Mouse (Mus musculus) midbrain, embryonic 16.5 days (tissue): ENCODE results near the gene Abcc12. TPM values are rescaled to one million over a fixed set of nuclear protein-coding genes. Genes with fewer than 3 reads are reported as not detected.

Experiments
- ATAC-seq: fragments of 200-750 bp; cut with Nextera tagmentation; 2 replicates; pipeline ENCODE4 v1.8.0; 2017; ENCODE audit warnings: moderate TSS enrichment
- H3K27ac ChIP-seq: fragments of 300-500 bp; sonication (generic); 2 replicates; pipeline ENCODE4 v1.5.1; 2014; ENCODE audit warnings: mild to moderate bottlenecking, low read length, mixed read lengths
- H3K27me3 ChIP-seq: fragments of 300-500 bp; sonication (generic); 2 replicates; pipeline ENCODE4 v1.6.1; 2014; ENCODE audit warnings: low read depth, low read length, mixed read lengths; ENCODE audit not compliant: control insufficient read depth, insufficient read depth
- H3K36me3 ChIP-seq: fragments of 300-500 bp; sonication (generic); 2 replicates; pipeline ENCODE4 v1.6.1; 2014; ENCODE audit warnings: mild to moderate bottlenecking, low read length, moderate library complexity, mixed read lengths; ENCODE audit not compliant: control insufficient read depth, insufficient read depth
- H3K4me1 ChIP-seq: fragments of 300-500 bp; sonication (generic); 2 replicates; pipeline ENCODE4 v1.6.1; 2014; ENCODE audit warnings: mild to moderate bottlenecking, low read length, mixed read lengths; ENCODE audit not compliant: control insufficient read depth, insufficient read depth
- H3K4me2 ChIP-seq: fragments of 300-500 bp; sonication (generic); 2 replicates; pipeline ENCODE4 v1.6.1; 2014; ENCODE audit warnings: mild to moderate bottlenecking, low read length, mixed read lengths
- H3K4me3 ChIP-seq: fragments of 300-500 bp; sonication (generic); 2 replicates; pipeline ENCODE4 v1.5.1; 2014; ENCODE audit warnings: low read depth, mild to moderate bottlenecking, low read length, moderate library complexity, mixed read lengths
- H3K9ac ChIP-seq: fragments of 300-500 bp; sonication (generic); 2 replicates; pipeline ENCODE4 v1.6.1; 2014; ENCODE audit warnings: low read depth, low read length, mixed read lengths
- H3K9me3 ChIP-seq: fragments of 300-500 bp; sonication (generic); replicated peaks from 2 replicates; pipeline ENCODE4 v1.6.1; 2014; ENCODE audit warnings: mild to moderate bottlenecking, low read length, mixed read lengths; ENCODE audit not compliant: control insufficient read depth, poor library complexity, severe bottlenecking
- WGBS: fragments of 180-500 bp; shearing (Covaris S2); extraction: QIAGEN DNeasy Blood & Tissue Kit; methylation state at CpG from one replicate; pipeline ENCODE4 v1.1.7; 2014; 5-methylcytosine and 5-hydroxymethylcytosine counted together
- microRNA-seq: library from miRNA; unstranded; fragments of <30 nt; microRNA quantifications from one replicate; pipeline ENCODE4, GENCODE M21; 2017
- polyA plus RNA-seq: library from polyadenylated mRNA; unstranded; fragments of >200 nt; fragmentation: Nextera tagmentation; extraction: Ambion mirVana; gene quantifications from 2 replicates; pipeline ENCODE4 v1.2.1, GENCODE M21; 2015

The Abcc12 gene
- polyA plus RNA-seq, 1 experiment from 2014 or later, result 0.33 TPM

GRCm38 (mm10) chr8:86438133-86438982 is 142.1 kb downstream of the Abcc12 start:
- H3K9ac ChIP-seq, result no peak overlapping the region
- peaks cover 25% of the 10 kb centered on the region for H3K4me1 ChIP-seq
- H3K9me3 ChIP-seq, result no peaks in the 10 kb centered on the region
- peak; percentile 99 for ATAC-seq
- WGBS, result 27% methylated on average over 5 of the region's 5 CpGs
- no peaks in the 10 kb centered on the region for H3K27me3 ChIP-seq
- H3K27ac ChIP-seq, result peak overlapping the region; percentile 87
- peak overlapping the region; percentile 25; the same call in 1 of the 2 replicates for H3K4me2 ChIP-seq
- H3K36me3 ChIP-seq, result no peaks in the 10 kb centered on the region
- H3K4me3 ChIP-seq, result no peak overlapping the region

- Histone ChIP-seq H3K9ac (no peak overlapping the region), H3K4me1 (peaks cover 25% of the 10 kb centered on the region), H3K4me3 (no peak overlapping the region), H3K36me3 (no peaks in the 10 kb centered on the region), H3K27me3 (no peaks in the 10 kb centered on the region), H3K4me2 (no peak overlapping the region), H3K27ac (peak overlapping the region; percentile 87), H3K9me3 (no peaks in the 10 kb centered on the region)
- WGBS, result 56% methylated on average over 1 of the region's 1 CpGs
- no peak for ATAC-seq
Observed at GRCm38 (mm10) chr8:86437418-86437817, 143.1 kb downstream of the Abcc12 start.

Small RNA genes lying within 50 kb of the gene (microRNA-seq; reads per million reads assigned to microRNA genes)
- not detected for gene Gm44348

Other genes starting within 250 kb of the Abcc12 start
- gene Lonp2, start 43.4 kb upstream of the Abcc12 start, polyA plus RNA-seq, result 84.8 and 94.5 TPM in 2 replicates
- gene Gm10638, start 165.0 kb upstream of the Abcc12 start, polyA plus RNA-seq, result 5.5 and 6.8 TPM in 2 replicates
- 71.9 and 79.0 TPM in 2 replicates for gene Siah1a, start 165.2 kb upstream of the Abcc12 start, polyA plus RNA-seq